23 mouse cellular contexts compared by ENCODE assay signal in the genomic region with DNA sequence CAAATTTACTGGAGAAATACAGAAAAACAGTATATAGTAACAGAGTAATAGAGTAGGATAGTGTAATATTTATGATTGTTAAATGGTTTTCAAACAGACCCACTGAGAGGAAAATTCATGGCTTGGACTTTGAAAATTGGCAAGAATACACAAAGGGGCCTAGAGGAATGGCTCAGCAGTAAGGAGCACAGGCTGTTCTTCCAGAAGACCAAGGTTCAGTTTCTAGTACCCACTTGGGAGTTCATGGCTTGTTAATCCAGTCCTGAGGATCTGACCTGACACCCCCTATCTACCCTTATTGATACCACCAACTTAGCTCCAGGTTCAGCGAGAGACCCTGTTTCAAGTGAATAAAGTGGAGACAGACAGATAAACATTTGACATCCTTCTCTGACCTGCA. TPM values are rescaled to one million over a fixed set of nuclear protein-coding genes. Genes with fewer than 3 reads are reported as not detected.
A peak's percentile ranks its signal among the peaks of the same experiment; 100 is the strongest.
DNase-seq lines count a peak whose midpoint lies in the region; ATAC-seq and TF ChIP-seq lines count a peak whose summit lies in the region.
"Had no signal": no experiment of that assay in that cellular context is flagged by ENCODE, and none has a peak within 500 bp of the region (broad histone marks: within the 10 kb centered on the region; RNA-seq: fewer than 3 reads in every experiment).

No protein-coding gene starts in this region.

- intact Hi-C loops in gastrocnemius, adult 2 months (cut with DNase I) = no loop called here

- WGBS in kidney, adult 2 months = 63% methylated on average over 1 of the region's 1 CpGs
- WGBS in kidney, embryonic 15.5 days = 89% methylated on average over 1 of the region's 1 CpGs
- 92% methylated on average over 1 of the region's 1 CpGs for WGBS in midbrain, embryonic 13.5 days

- peak overlapping the region; percentile 2; the same call in 1 of the 2 replicates for H3K4me3 ChIP-seq in gastrocnemius, adult 2 months
- H3K4me3 ChIP-seq in kidney, adult 2 months (ENCODE audit: insufficient read depth, low read depth, low read length) = no peak overlapping the region
- no peak overlapping the region for H3K4me3 ChIP-seq in kidney, embryonic 15.5 days (replicated peaks)
- H3K4me3 ChIP-seq in midbrain, embryonic 13.5 days (replicated peaks) = no peak overlapping the region
- H3K4me3 ChIP-seq: forebrain, embryonic 10.5 days; forebrain, embryonic 13.5 days; heart, adult 2 months; hindbrain, embryonic 12.5 days; hindbrain, embryonic 15.5 days had no signal

- no peak overlapping the region for H3K9ac ChIP-seq in kidney, embryonic 15.5 days
- no peak overlapping the region; the same call in 1 of the 2 replicates for H3K9ac ChIP-seq in midbrain, embryonic 13.5 days (replicated peaks)
- H3K9ac ChIP-seq: forebrain, embryonic 13.5 days; hindbrain, embryonic 12.5 days; hindbrain, embryonic 15.5 days had no signal

- no peak overlapping the region for H3K4me2 ChIP-seq in kidney, embryonic 15.5 days
- no peak overlapping the region for H3K4me2 ChIP-seq in midbrain, embryonic 13.5 days (replicated peaks)
- H3K4me2 ChIP-seq: forebrain, embryonic 13.5 days; heart, embryonic 11.5 days; hindbrain, embryonic 12.5 days; hindbrain, embryonic 15.5 days had no signal

- no peaks in the 10 kb centered on the region for H3K27me3 ChIP-seq in kidney, adult 2 months (replicated peaks; ENCODE audit: control insufficient read depth, insufficient read depth, low read length)
- H3K27me3 ChIP-seq in kidney, embryonic 15.5 days = no peaks in the 10 kb centered on the region
- H3K27me3 ChIP-seq in midbrain, embryonic 13.5 days = no peaks in the 10 kb centered on the region
- H3K27me3 ChIP-seq: forebrain, embryonic 13.5 days; hindbrain, embryonic 12.5 days; hindbrain, embryonic 15.5 days had no signal

- TF ChIP-seq POLR2A in kidney, adult 2 months (IDR thresholded peaks at IDR 0.05; ENCODE audit: low read depth, low read length) = no peak

- H3K27ac ChIP-seq in gastrocnemius, adult 2 months = peak overlapping the region; percentile 85
- peak overlapping the region; percentile 68 for H3K27ac ChIP-seq in kidney, adult 2 months (ENCODE audit: insufficient read depth, low read depth, low read length)
- no peak overlapping the region for H3K27ac ChIP-seq in kidney, embryonic 15.5 days
- no peak overlapping the region for H3K27ac ChIP-seq in midbrain, embryonic 13.5 days
- H3K27ac ChIP-seq: forebrain, embryonic 10.5 days; forebrain, embryonic 13.5 days; heart, adult 2 months; hindbrain, embryonic 12.5 days; hindbrain, embryonic 15.5 days had no signal

- peaks cover 9% of the 10 kb centered on the region for H3K36me3 ChIP-seq in kidney, adult 2 months (ENCODE audit: control insufficient read depth, insufficient read depth, low read length)
- peaks cover 56% of the 10 kb centered on the region for H3K36me3 ChIP-seq in kidney, embryonic 15.5 days
- H3K36me3 ChIP-seq in midbrain, embryonic 13.5 days = peaks cover 35% of the 10 kb centered on the region

- peaks cover 7% of the 10 kb centered on the region for H3K4me1 ChIP-seq in kidney, adult 2 months (ENCODE audit: control insufficient read depth, insufficient read depth, low read length)
- H3K4me1 ChIP-seq in kidney, embryonic 15.5 days = peaks cover 10% of the 10 kb centered on the region
- H3K4me1 ChIP-seq in midbrain, embryonic 13.5 days (replicated peaks) = peaks cover 13% of the 10 kb centered on the region

- no peak for TF ChIP-seq CTCF in gastrocnemius, adult 2 months (IDR thresholded peaks at IDR 0.05)
- no peak for TF ChIP-seq CTCF in kidney, adult 2 months (conservative IDR thresholded peaks at IDR 0.05; ENCODE audit: insufficient read depth, insufficient read length, low read depth, low read length)

- ATAC-seq in kidney, embryonic 15.5 days (replicated peaks; ENCODE audit: low FRiP score) = no peak
- no peak for ATAC-seq in midbrain, embryonic 13.5 days
- ATAC-seq: activated CD4-positive, CD25-positive, alpha-beta regulatory T cell, adult 4 months; forebrain, embryonic 13.5 days; forebrain, embryonic 16.5 days had no signal

- H3K9me3 ChIP-seq in kidney, embryonic 15.5 days (replicated peaks) = no peaks in the 10 kb centered on the region
- H3K9me3 ChIP-seq in midbrain, embryonic 13.5 days = no peaks in the 10 kb centered on the region
- H3K9me3 ChIP-seq: forebrain, embryonic 10.5 days; forebrain, embryonic 13.5 days; hindbrain, embryonic 12.5 days; hindbrain, embryonic 15.5 days had no signal

- DNase-seq in gastrocnemius, adult 2 months = no peak
- no peak for DNase-seq in gastrocnemius, postnatal 10 days
- peak; percentile 77 for DNase-seq in kidney, adult 2 months
- DNase-seq in kidney, postnatal 14 days = peak; percentile 39
- DNase-seq in skeletal muscle tissue, adult 2 months (ENCODE audit: low read depth, low spot score) = peak; percentile 27
- DNase-seq: adrenal gland, adult 8-10 months; adrenal gland, postnatal 25 days; cerebellum, adult 11-12 months; cerebellum, adult 8-10 months; cerebellum, postnatal 10 days; cerebellum, postnatal 36 days; embryo, embryonic 11 days; gastrocnemius, postnatal 36 days; heart, adult 2 months had no signal

RNA-seq across cellular contexts. Expression of a gene that starts 5.7 kb away (rescaled TPM):
- 10 to 100 TPM; 29.7 to 34.3 TPM for total RNA-seq in gastrocnemius, adult 2 months (2021)
- total RNA-seq in gastrocnemius, postnatal 10 days (2021) = 10 to 100 TPM; 29.1 to 30.8 TPM
- polyA plus RNA-seq in kidney, adult 2 months (2012; rRNA removed) = 26.9 and 28.3 TPM in 2 replicates
- 10.7 and 10.8 TPM in 2 replicates for polyA plus RNA-seq in kidney, embryonic 15.5 days (2015; fragmentation: Nextera tagmentation; extraction: Ambion mirVana)
- 9.4 and 9.5 TPM in 2 replicates for polyA plus RNA-seq in midbrain, embryonic 13.5 days (2015; fragmentation: Nextera tagmentation; extraction: Ambion mirVana)

RNA-seq across cellular contexts. Expression of a gene that starts 6.0 kb away (rescaled TPM):
- 10 to 100 TPM; 31.4 to 51.8 TPM for total RNA-seq in gastrocnemius, adult 2 months (2021)
- total RNA-seq in gastrocnemius, postnatal 10 days (2021) = 10 to 100 TPM; 36.4 to 40.4 TPM
- 9.2 and 10.3 TPM in 2 replicates for polyA plus RNA-seq in kidney, adult 2 months (2012; rRNA removed)
- 9.4 and 10.8 TPM in 2 replicates for polyA plus RNA-seq in kidney, embryonic 15.5 days (2015; fragmentation: Nextera tagmentation; extraction: Ambion mirVana)
- polyA plus RNA-seq in midbrain, embryonic 13.5 days (2015; fragmentation: Nextera tagmentation; extraction: Ambion mirVana) = 7.7 and 10.2 TPM in 2 replicates

RNA-seq across cellular contexts. Expression of a gene that starts 45.0 kb away (rescaled TPM):
- 10 to 100 TPM; 16.1 to 21.1 TPM for total RNA-seq in gastrocnemius, adult 2 months (2021)
- total RNA-seq in gastrocnemius, postnatal 10 days (2021) = 10 to 100 TPM; 17.9 to 20.7 TPM
- 16.8 and 22.7 TPM in 2 replicates for polyA plus RNA-seq in kidney, adult 2 months (2012; rRNA removed)
- 17.5 and 19.7 TPM in 2 replicates for polyA plus RNA-seq in kidney, embryonic 15.5 days (2015; fragmentation: Nextera tagmentation; extraction: Ambion mirVana)
- 47.9 and 49.4 TPM in 2 replicates for polyA plus RNA-seq in midbrain, embryonic 13.5 days (2015; fragmentation: Nextera tagmentation; extraction: Ambion mirVana)

RNA-seq across cellular contexts. Expression of a gene that starts 57.9 kb away (rescaled TPM):
- total RNA-seq in gastrocnemius, adult 2 months (2021) = 100 to 1,000 TPM; 126 to 149 TPM
- total RNA-seq in gastrocnemius, postnatal 10 days (2021) = 10 to 100 TPM; 92.4 to 94.1 TPM
- 0.48 and 1.0 TPM in 2 replicates for polyA plus RNA-seq in kidney, adult 2 months (2012; rRNA removed)
- polyA plus RNA-seq in kidney, embryonic 15.5 days (2015; fragmentation: Nextera tagmentation; extraction: Ambion mirVana) = 1.8 and 2.2 TPM in 2 replicates
- 1.7 and 2.3 TPM in 2 replicates for polyA plus RNA-seq in midbrain, embryonic 13.5 days (2015; fragmentation: Nextera tagmentation; extraction: Ambion mirVana)

Comparison
In these comparisons a context has a peak if more than half of its experiments do, and no peak if none do; other contexts are left out.
1. H3K27ac ChIP-seq: peak in gastrocnemius, adult 2 months (single experiment) and kidney, adult 2 months (single experiment); none in kidney, embryonic 15.5 days (single experiment) and midbrain, embryonic 13.5 days (single experiment).
2. DNase-seq: peak in kidney, adult 2 months (single experiment), kidney, postnatal 14 days (single experiment) and skeletal muscle tissue, adult 2 months (single experiment); none in gastrocnemius, adult 2 months (single experiment) and gastrocnemius, postnatal 10 days (single experiment).